Mouse (Mus musculus) heart, embryonic 14.5 days (tissue): ENCODE results near the gene Susd3. TPM values are rescaled to one million over a fixed set of nuclear protein-coding genes. Genes with fewer than 3 reads are reported as not detected.

Experiments used
- ATAC-seq: fragments of 200-750 bp; cut with Nextera tagmentation; 2 replicates; pipeline ENCODE4 v1.8.0; 2017; ENCODE audit warnings: low read depth, moderate TSS enrichment; ENCODE audit not compliant: insufficient number of reproducible peaks, insufficient read depth, low FRiP score
- H3K27ac ChIP-seq, 2 experiments: fragments of 200-500 bp in 1 of 2; fragments of 300-500 bp in 1 of 2; sonication (generic) in 1 of 2; replicated peaks in 1 of 2; 2 replicates each; pipeline ENCODE4 v1.5.1; 2012 to 2014; ENCODE audit warnings: low read depth in 2 of 2, low read length in 2 of 2, control low read depth in 1 of 2, mild to moderate bottlenecking in 1 of 2, mixed read lengths in 1 of 2; ENCODE audit not compliant: control insufficient read depth in 1 of 2, insufficient read depth in 1 of 2
- H3K27me3 ChIP-seq: fragments of 300-500 bp; sonication (generic); 2 replicates; pipeline ENCODE4 v1.6.1; 2014; ENCODE audit warnings: mild to moderate bottlenecking, low read length, control low read depth; ENCODE audit not compliant: control insufficient read depth, insufficient read depth
- H3K36me3 ChIP-seq: fragments of 300-500 bp; sonication (generic); 2 replicates; pipeline ENCODE4 v1.6.1; 2014; ENCODE audit warnings: mild to moderate bottlenecking, control low read depth, low read length, mixed read lengths; ENCODE audit not compliant: control insufficient read depth, insufficient read depth
- H3K4me1 ChIP-seq, 2 experiments: fragments of 200-500 bp in 1 of 2; fragments of 300-500 bp in 1 of 2; sonication (generic) in 1 of 2; 2 replicates each; pipeline ENCODE4 v1.6.1; 2012 to 2014; ENCODE audit warnings: low read length in 2 of 2, control low read depth in 1 of 2, mixed read lengths in 1 of 2; ENCODE audit not compliant: control insufficient read depth in 2 of 2, insufficient read depth in 2 of 2
- H3K4me2 ChIP-seq: fragments of 300-500 bp; sonication (generic); 2 replicates; pipeline ENCODE4 v1.6.1; 2014; ENCODE audit warnings: mild to moderate bottlenecking, low read length
- H3K4me3 ChIP-seq, 2 experiments: fragments of 200-500 bp in 1 of 2; fragments of 300-500 bp in 1 of 2; sonication (generic) in 1 of 2; 2 replicates each; pipeline ENCODE4 v1.5.1; 2012 to 2014; ENCODE audit warnings: low read length in 2 of 2, mild to moderate bottlenecking in 2 of 2, control low read depth in 1 of 2, low read depth in 1 of 2, moderate library complexity in 1 of 2; ENCODE audit not compliant: control insufficient read depth in 1 of 2, insufficient read depth in 1 of 2
- H3K9ac ChIP-seq: fragments of 300-500 bp; sonication (generic); 2 replicates; pipeline ENCODE4 v1.6.1; 2014; ENCODE audit warnings: mild to moderate bottlenecking, low read length
- H3K9me3 ChIP-seq: fragments of 300-500 bp; sonication (generic); 2 replicates; pipeline ENCODE4 v1.6.1; 2016; ENCODE audit warnings: low read length, control low read depth; ENCODE audit not compliant: control insufficient read depth
- WGBS: fragments of 180-500 bp; shearing (Covaris S2); extraction: QIAGEN DNeasy Blood & Tissue Kit; methylation state at CpG from one replicate; pipeline ENCODE4 v1.1.7; 2014; 5-methylcytosine and 5-hydroxymethylcytosine counted together
- polyA plus RNA-seq: library from polyadenylated mRNA; unstranded; fragments of >200 nt; fragmentation: Nextera tagmentation; extraction: Ambion mirVana; gene quantifications from 2 replicates; pipeline ENCODE4 v1.2.1, GENCODE M21; 2014

Gene Susd3
- polyA plus RNA-seq, 1 experiment from 2014 or later, result 1.9 TPM

DNA sequence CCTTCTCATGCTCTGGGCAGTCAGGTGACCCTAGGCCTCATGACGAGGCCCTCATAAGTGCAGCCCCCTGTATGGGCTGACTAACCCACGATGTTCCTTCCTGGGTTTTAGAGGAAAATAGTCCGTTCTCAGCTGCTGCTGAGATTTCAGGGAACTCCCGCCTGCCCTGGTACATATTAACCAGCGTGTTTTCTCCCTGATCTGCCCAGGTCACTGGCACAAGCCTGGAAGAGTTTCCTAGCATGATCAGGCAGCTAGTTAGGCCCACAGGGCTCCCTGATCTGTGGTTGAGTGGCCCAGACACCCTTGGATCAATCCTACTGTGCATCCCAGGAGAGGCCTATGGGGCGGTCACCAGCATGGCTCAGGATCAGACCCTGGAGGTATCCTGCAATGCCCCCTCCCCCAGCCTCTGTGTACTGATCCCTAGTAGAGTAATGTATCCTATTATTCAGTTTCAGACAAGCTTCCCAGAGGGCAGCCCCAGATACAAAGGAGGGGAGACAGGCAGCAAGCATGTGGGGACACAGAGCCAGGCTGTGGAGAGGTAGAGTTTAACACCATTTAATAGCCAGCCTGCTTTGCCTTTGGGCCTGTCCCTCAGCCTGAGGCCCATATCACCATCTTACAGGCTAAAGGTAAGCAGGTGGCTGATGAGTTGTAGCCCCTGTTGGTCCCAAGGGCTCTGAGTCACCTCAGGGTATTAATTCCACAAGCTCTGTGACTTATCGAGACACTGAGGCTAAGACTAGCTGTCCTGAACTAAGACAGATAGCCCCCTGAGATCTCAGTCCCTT lies 57.4 kb downstream of the Susd3 start:
- 68% methylated on average over 7 of the region's 7 CpGs for WGBS
- H3K27ac ChIP-seq, result peak overlapping the region; percentile 8 to 39; a peak in 2 of 4 replicates
- no peak overlapping the region for H3K4me2 ChIP-seq
- peaks cover 19% of the 10 kb centered on the region for H3K36me3 ChIP-seq
- no peaks in the 10 kb centered on the region for H3K9me3 ChIP-seq
- H3K4me1 ChIP-seq, result peaks cover 48 to 55% of the 10 kb centered on the region in 2 experiments
- 0 out of 2 replicates have a peak overlapping the region, but pooled peaks have one; percentile 9 for H3K9ac ChIP-seq
- no peak overlapping the region for H3K4me3 ChIP-seq
- H3K27me3 ChIP-seq, result no peaks in the 10 kb centered on the region
- no peak for ATAC-seq

- Histone ChIP-seq H3K9ac (0 out of 2 replicates have a peak overlapping the region, but pooled peaks have one; percentile 9), H3K4me2 (no peak overlapping the region), H3K4me1 (peaks cover 48 to 55% of the 10 kb centered on the region in 2 experiments), H3K27ac (peak overlapping the region in 1 of 2 experiments; percentile 8; a peak in 1 of 4 replicates), H3K9me3 (no peaks in the 10 kb centered on the region), H3K27me3 (no peaks in the 10 kb centered on the region), H3K4me3 (no peak overlapping the region), H3K36me3 (peaks cover 10% of the 10 kb centered on the region)
- no peak for ATAC-seq
- 48% methylated on average over 12 of the region's 12 CpGs for WGBS
Measured at GRCm38 (mm10) chr13:49189970-49190870, 58.3 kb downstream of the Susd3 start.

GRCm38 (mm10) chr13:49188966-49189360 lies 59.5 kb downstream of the Susd3 start:
- H3K36me3 ChIP-seq, result peaks cover 2% of the 10 kb centered on the region; the same call in 1 of the 2 replicates
- H3K27ac ChIP-seq, result no peak overlapping the region
- H3K4me2 ChIP-seq, result peak overlapping the region; percentile 96
- peaks cover 48 to 55% of the 10 kb centered on the region in 2 experiments for H3K4me1 ChIP-seq
- H3K9me3 ChIP-seq, result no peaks in the 10 kb centered on the region
- 63% methylated on average over 2 of the region's 2 CpGs for WGBS
- no peak for ATAC-seq
- no peak overlapping the region for H3K4me3 ChIP-seq
- peak overlapping the region; percentile 79; the same call in 1 of the 2 replicates for H3K9ac ChIP-seq
- H3K27me3 ChIP-seq, result no peaks in the 10 kb centered on the region

DNA sequence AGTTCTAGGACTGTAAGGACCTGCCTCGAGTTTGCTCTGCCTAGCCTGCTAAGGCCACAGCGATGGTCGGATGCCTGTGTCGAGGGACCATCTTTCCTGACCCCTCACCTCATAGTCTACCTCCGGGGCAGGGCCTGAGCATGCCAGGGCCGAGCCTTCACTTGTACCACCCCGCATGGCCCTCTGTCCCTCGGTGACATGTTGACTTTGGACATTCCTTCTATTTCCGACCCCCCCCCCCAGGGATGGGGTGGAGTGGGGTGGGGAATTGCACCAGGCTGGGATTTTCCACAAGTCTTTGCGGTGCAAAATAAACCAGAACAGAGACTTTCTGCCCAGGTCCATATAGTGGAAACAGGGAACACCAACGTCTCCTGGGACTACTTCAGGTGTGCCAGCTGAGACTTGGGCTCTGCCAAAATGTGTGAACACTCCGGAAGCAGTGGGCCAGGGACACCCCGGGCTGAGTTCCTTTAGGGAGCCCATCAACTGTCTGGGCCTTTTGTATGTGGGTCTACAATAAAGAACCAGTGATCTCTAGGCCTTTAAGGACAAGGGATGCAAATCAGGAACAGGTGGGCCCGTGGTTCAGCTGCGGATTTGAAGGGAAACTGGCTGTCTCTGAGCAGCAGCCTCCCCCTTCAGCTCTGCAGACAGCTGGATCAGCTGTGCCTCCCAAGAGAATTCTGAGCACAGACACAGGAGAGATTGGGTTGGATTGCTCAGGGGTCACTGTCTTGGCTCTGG lies 60.1 kb downstream of the Susd3 start:
- peak overlapping the region; percentile 30 to 87 for H3K27ac ChIP-seq

GRCm38 (mm10) chr13:49187288-49188218 lies 61.0 kb downstream of the Susd3 start, which contains the start of gene Ninj1:
Gene Ninj1 (plus strand): TSS chr13:49187485.
- peak within 1 kb of the TSS; percentile 96 for H3K4me2 ChIP-seq
- H3K4me3 ChIP-seq, result peak within 1 kb of the TSS; percentile 78 to 82
- H3K27ac ChIP-seq, result peak within 1 kb of the TSS; percentile 74 to 87
- H3K36me3 ChIP-seq, result no peaks in the 10 kb centered on the region
- no peaks in the 10 kb centered on the region for H3K27me3 ChIP-seq
- peak within 1 kb of the TSS; percentile 79 for H3K9ac ChIP-seq
- WGBS, result under 1% methylated on average over 54 of the region's 87 CpGs
- H3K9me3 ChIP-seq, result no peaks in the 10 kb centered on the region
- peaks cover 52 to 56% of the 10 kb centered on the region in 2 experiments for H3K4me1 ChIP-seq
- peak; percentile 88 for ATAC-seq

More for the DNA sequence above, 60.1 kb downstream of the Susd3 start:
- Histone ChIP-seq H3K4me2 (peak overlapping the region; percentile 96), H3K9me3 (no peaks in the 10 kb centered on the region), H3K4me3 (peak overlapping the region; percentile 78 to 82), H3K9ac (peak overlapping the region; percentile 79), H3K27me3 (no peaks in the 10 kb centered on the region), H3K36me3 (no peaks in the 10 kb centered on the region), H3K4me1 (peaks cover 51 to 55% of the 10 kb centered on the region in 2 experiments)
- 23% methylated on average over 15 of the region's 15 CpGs for WGBS
- no peak for ATAC-seq

GRCm38 (mm10) chr13:49186798-49187287 lies 61.7 kb downstream of the Susd3 start:
- H3K4me2 ChIP-seq, result peak overlapping the region; percentile 96
- H3K4me3 ChIP-seq, result peak overlapping the region in 1 of 2 experiments; percentile 82; a peak in 2 of 4 replicates
- ATAC-seq, result peak; percentile 4; the same call in 1 of the 2 replicates
- 19% methylated on average over 11 of the region's 11 CpGs for WGBS
- H3K9me3 ChIP-seq, result no peaks in the 10 kb centered on the region
- no peaks in the 10 kb centered on the region for H3K36me3 ChIP-seq
- H3K4me1 ChIP-seq, result peaks cover 45 to 54% of the 10 kb centered on the region in 2 experiments
- peak overlapping the region; percentile 79 for H3K9ac ChIP-seq
- H3K27me3 ChIP-seq, result no peaks in the 10 kb centered on the region
- H3K27ac ChIP-seq, result peak overlapping the region; percentile 62 to 87
